Mouse (Mus musculus) neural tube, embryonic 13.5 days (tissue): Measurements from ENCODE around the gene Umod. TPM values are rescaled to one million over a fixed set of nuclear protein-coding genes. Genes with fewer than 3 reads are reported as not detected.

Experiments
- ATAC-seq: fragments of 200-750 bp; cut with Nextera tagmentation; 2 replicates; pipeline ENCODE4 v1.8.0; 2017; ENCODE audit warnings: low read depth, mild to moderate bottlenecking, moderate TSS enrichment, moderate library complexity
- H3K27ac ChIP-seq: fragments of 300-500 bp; sonication (generic); replicated peaks from 2 replicates; pipeline ENCODE4 v1.5.1; 2015; ENCODE audit warnings: moderate library complexity, mild to moderate bottlenecking, inconsistent platforms
- H3K27me3 ChIP-seq: fragments of 300-500 bp; sonication (generic); 2 replicates; pipeline ENCODE4 v1.6.1; 2015; ENCODE audit warnings: mild to moderate bottlenecking, inconsistent platforms
- H3K36me3 ChIP-seq: fragments of 300-500 bp; sonication (generic); 2 replicates; pipeline ENCODE4 v1.6.1; 2015; ENCODE audit warnings: mild to moderate bottlenecking, inconsistent platforms
- H3K4me1 ChIP-seq: fragments of 300-500 bp; sonication (generic); replicated peaks from 2 replicates; pipeline ENCODE4 v1.6.1; 2015; ENCODE audit warnings: inconsistent platforms
- H3K4me2 ChIP-seq: fragments of 300-500 bp; sonication (generic); 2 replicates; pipeline ENCODE4 v1.6.1; 2015; ENCODE audit warnings: inconsistent platforms, mild to moderate bottlenecking, moderate library complexity
- H3K4me3 ChIP-seq: fragments of 300-500 bp; sonication (generic); 2 replicates; pipeline ENCODE4 v1.5.1; 2015; ENCODE audit warnings: mild to moderate bottlenecking, inconsistent platforms
- H3K9ac ChIP-seq: fragments of 300-500 bp; sonication (generic); 2 replicates; pipeline ENCODE4 v1.6.1; 2015; ENCODE audit warnings: moderate library complexity, mild to moderate bottlenecking, inconsistent platforms
- H3K9me3 ChIP-seq: fragments of 300-500 bp; sonication (generic); 2 replicates; pipeline ENCODE4 v1.6.1; 2016; ENCODE audit warnings: inconsistent platforms
- WGBS: fragments of 180-500 bp; shearing (Covaris S2); methylation state at CpG from one replicate; pipeline ENCODE4 v1.1.7; 2015; 5-methylcytosine and 5-hydroxymethylcytosine counted together
- polyA plus RNA-seq: library from polyadenylated mRNA; unstranded; fragments of >200 nt; fragmentation: Nextera tagmentation; extraction: Ambion mirVana; gene quantifications from 2 replicates; pipeline ENCODE4 v1.2.1, GENCODE M21; 2015

Umod gene
- polyA plus RNA-seq, 1 experiment from 2014 or later = not detected

- H3K36me3 ChIP-seq = no peaks in the 10 kb centered on the region
- no peaks in the 10 kb centered on the region for H3K9me3 ChIP-seq
- no peaks in the 10 kb centered on the region for H3K4me1 ChIP-seq
- no peak overlapping the region for H3K9ac ChIP-seq
- no peak; the same call in 1 of the 2 replicates for ATAC-seq
- H3K27ac ChIP-seq = no peak overlapping the region
- no peak overlapping the region for H3K4me2 ChIP-seq
- no peak overlapping the region for H3K4me3 ChIP-seq
- H3K27me3 ChIP-seq = no peaks in the 10 kb centered on the region
- 68% methylated on average over 10 of the region's 10 CpGs for WGBS
Observed at GRCm38 (mm10) chr7:119515492-119516271, 36.6 kb upstream of the Umod start.

DNA sequence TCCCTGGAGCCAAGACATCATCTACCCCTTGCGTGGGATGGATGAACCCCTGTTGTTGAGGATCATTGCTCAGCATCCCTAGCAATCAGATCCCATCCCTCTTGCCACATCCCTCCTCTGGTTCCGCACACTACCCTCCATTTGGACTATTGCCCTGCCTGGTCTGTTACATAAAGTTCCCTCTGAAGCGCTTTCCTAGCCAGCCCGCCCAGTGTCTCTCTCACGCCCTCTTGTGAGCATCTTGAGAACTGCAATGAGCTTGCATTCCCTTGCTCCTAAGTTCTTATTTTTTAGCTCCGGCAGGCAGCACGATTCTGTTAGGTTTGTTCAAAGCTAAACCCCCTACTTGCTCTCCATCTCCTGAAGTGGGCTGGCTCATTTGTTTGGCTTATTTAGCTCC is 34.0 kb upstream of the Umod start:
- no peak for ATAC-seq
- no peak overlapping the region for H3K27ac ChIP-seq
- H3K4me3 ChIP-seq = no peak overlapping the region
- no peak overlapping the region for H3K4me2 ChIP-seq
- no peaks in the 10 kb centered on the region for H3K9me3 ChIP-seq
- no peaks in the 10 kb centered on the region for H3K27me3 ChIP-seq
- no peaks in the 10 kb centered on the region for H3K4me1 ChIP-seq
- 30% methylated on average over 7 of the region's 7 CpGs for WGBS
- no peak overlapping the region for H3K9ac ChIP-seq
- no peaks in the 10 kb centered on the region for H3K36me3 ChIP-seq

DNA sequence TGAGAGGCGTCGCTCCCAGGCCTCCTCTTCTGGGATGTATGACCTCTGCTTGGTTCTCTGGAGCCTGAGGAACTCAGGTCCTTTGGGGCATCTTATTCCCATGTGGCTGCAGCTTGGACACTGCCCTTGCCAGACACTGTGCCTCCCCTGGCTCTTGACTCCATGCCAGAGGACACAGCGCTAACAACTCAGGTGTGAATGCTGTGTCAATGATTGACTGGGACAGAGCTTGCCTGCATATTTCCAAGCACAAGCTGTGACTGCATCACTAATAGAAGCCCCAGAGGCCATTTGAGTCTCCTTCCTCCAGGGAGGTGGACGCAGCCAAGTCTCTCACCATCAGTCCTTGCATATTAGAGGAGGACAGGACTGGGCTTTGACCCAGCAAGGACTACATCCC is 32.1 kb upstream of the Umod start:
- no peak for ATAC-seq

GRCm38 (mm10) chr7:119490041-119490780 is 11.1 kb upstream of the Umod start:
- no peaks in the 10 kb centered on the region for H3K4me1 ChIP-seq
- H3K27me3 ChIP-seq = no peaks in the 10 kb centered on the region
- no peaks in the 10 kb centered on the region for H3K36me3 ChIP-seq
- no peak for ATAC-seq
- H3K4me2 ChIP-seq = no peak overlapping the region
- H3K4me3 ChIP-seq = no peak overlapping the region
- H3K27ac ChIP-seq = no peak overlapping the region
- no peak overlapping the region for H3K9ac ChIP-seq
- no peaks in the 10 kb centered on the region for H3K9me3 ChIP-seq
- 92% methylated on average over 4 of the region's 4 CpGs for WGBS

More for the DNA sequence above, 32.1 kb upstream of the Umod start:
- Histone ChIP-seq H3K4me2 (no peak overlapping the region), H3K36me3 (no peaks in the 10 kb centered on the region), H3K9me3 (no peaks in the 10 kb centered on the region), H3K9ac (no peak overlapping the region), H3K27ac (no peak overlapping the region), H3K27me3 (no peaks in the 10 kb centered on the region), H3K4me1 (no peaks in the 10 kb centered on the region), H3K4me3 (no peak overlapping the region)
- 92% methylated on average over 4 of the region's 4 CpGs for WGBS

GRCm38 (mm10) chr7:119486683-119487082 is 7.6 kb upstream of the Umod start:
- ATAC-seq = no peak
- H3K4me2 ChIP-seq = no peak overlapping the region
- H3K4me1 ChIP-seq = no peaks in the 10 kb centered on the region
- WGBS = 89% methylated on average over 5 of the region's 5 CpGs
- no peaks in the 10 kb centered on the region for H3K27me3 ChIP-seq
- no peak overlapping the region for H3K4me3 ChIP-seq
- H3K27ac ChIP-seq = no peak overlapping the region
- no peaks in the 10 kb centered on the region for H3K9me3 ChIP-seq
- no peaks in the 10 kb centered on the region for H3K36me3 ChIP-seq
- no peak overlapping the region for H3K9ac ChIP-seq

- H3K36me3 ChIP-seq = no peaks in the 10 kb centered on the region
Observed at GRCm38 (mm10) chr7:119484154-119484553, 5.1 kb upstream of the Umod start.

DNA sequence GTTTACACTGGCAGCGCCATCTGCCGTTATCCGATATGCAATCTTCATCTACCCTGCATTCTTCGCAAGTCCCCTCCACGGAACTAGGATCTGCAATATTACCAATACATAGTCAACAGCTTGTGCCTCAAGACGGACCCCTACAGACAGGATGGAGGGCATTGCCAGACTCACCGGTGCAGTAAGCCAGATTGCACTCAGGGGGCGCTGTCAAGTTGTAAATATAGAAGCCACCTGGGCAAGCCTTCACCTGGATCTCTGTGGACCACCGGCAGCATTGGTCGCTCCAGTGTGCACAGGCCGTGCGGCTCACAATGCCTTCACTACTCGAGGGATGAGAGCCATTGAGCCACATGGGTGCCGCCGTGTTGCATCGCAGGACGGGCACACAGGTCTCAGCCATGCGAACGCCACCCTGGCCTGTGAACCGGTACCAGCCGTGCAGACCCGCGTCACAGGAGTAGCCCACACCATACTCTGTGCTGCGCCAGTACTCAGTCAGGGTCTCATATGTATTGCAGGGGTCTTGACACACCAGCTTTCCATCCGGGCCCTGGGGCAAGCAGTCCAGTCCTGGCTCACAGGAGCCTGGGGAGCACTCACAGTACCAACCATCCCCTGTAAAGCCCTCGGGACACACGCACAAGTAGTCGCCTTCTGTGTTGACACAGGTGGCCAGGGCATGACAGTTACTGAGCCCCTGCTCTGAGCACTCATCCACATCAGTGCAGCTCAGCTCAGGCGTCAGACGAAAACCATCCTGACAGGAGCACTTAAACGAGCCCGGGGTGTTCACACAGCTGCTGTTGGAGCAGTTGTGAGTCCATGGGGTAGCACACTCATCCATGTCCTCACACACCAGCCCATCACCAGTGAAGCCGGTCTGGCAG is 2.3 kb downstream of the Umod start:
- WGBS = 78% methylated on average over 33 of the region's 33 CpGs
- no peaks in the 10 kb centered on the region for H3K4me1 ChIP-seq
- H3K9me3 ChIP-seq = no peaks in the 10 kb centered on the region
- no peak overlapping the region for H3K4me3 ChIP-seq
- no peak for ATAC-seq
- no peak overlapping the region for H3K4me2 ChIP-seq
- H3K27ac ChIP-seq = no peak overlapping the region
- no peaks in the 10 kb centered on the region for H3K27me3 ChIP-seq
- no peaks in the 10 kb centered on the region for H3K36me3 ChIP-seq
- no peak overlapping the region for H3K9ac ChIP-seq

More at GRCm38 (mm10) chr7:119484154-119484553, 5.1 kb upstream of the Umod start:
- no peaks in the 10 kb centered on the region for H3K9me3 ChIP-seq
- no peak overlapping the region for H3K4me2 ChIP-seq
- no peaks in the 10 kb centered on the region for H3K4me1 ChIP-seq
- no peak for ATAC-seq
- no peak overlapping the region for H3K9ac ChIP-seq
- H3K27me3 ChIP-seq = no peaks in the 10 kb centered on the region
- H3K27ac ChIP-seq = no peak overlapping the region
- no peak overlapping the region for H3K4me3 ChIP-seq
- WGBS = 86% methylated on average over 4 of the region's 4 CpGs

DNA sequence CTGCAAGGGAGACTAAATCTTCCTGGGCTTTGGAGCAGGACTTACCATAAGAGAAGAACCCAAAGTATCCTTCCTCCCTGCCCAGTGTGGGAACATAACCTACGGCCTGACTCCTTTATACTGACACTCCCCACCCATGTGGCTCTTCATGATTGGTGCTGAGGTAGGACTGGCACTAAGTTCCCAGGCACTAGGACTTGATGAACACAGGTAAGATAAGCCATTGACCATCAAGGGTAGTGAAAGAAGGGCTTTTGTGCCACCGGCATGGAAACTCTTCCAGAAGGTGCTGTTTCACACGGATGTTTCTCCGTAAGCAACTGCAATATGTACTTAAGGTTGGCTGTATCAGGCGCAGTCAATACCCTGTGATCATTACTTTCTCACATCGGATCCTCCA is 19.9 kb downstream of the Umod start, which contains the start of gene Gp2:
Gene Gp2, minus strand, starts transcription at position 101 of the 400 bp plus-strand sequence.
- ATAC-seq = no peak
- H3K27ac ChIP-seq = no peak within 1 kb of the TSS
- no peak within 1 kb of the TSS for H3K4me2 ChIP-seq
- H3K9ac ChIP-seq = no peak within 1 kb of the TSS
- H3K4me1 ChIP-seq = no peaks in the 10 kb centered on the region
- H3K4me3 ChIP-seq = no peak within 1 kb of the TSS
- H3K27me3 ChIP-seq = no peaks in the 10 kb centered on the region
- 95% methylated on average over 6 of the region's 6 CpGs for WGBS
- H3K9me3 ChIP-seq = no peaks in the 10 kb centered on the region
- H3K36me3 ChIP-seq = no peaks in the 10 kb centered on the region

DNA sequence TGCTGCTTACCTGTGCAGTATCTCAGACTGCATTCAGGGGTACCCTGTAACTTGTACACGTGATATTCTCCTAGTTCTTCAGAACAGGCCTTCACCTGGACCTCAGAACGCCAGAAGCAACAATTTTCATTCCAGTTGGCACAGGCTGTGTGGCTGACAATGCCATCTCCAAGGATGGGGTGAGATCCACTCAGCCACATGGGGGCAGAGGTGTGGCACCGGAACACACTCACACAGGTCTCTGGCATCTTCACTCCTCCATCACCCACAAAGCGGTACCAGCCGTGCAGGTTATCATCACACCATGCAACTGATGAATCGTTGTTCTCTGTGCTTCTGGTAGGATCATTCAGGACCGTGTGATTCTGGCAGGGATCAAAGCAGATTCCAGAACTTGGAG is 24.9 kb downstream of the Umod start:
- 77% methylated on average over 7 of the region's 7 CpGs for WGBS
- Histone ChIP-seq H3K9ac (no peak overlapping the region), H3K27ac (no peak overlapping the region)

DNA sequence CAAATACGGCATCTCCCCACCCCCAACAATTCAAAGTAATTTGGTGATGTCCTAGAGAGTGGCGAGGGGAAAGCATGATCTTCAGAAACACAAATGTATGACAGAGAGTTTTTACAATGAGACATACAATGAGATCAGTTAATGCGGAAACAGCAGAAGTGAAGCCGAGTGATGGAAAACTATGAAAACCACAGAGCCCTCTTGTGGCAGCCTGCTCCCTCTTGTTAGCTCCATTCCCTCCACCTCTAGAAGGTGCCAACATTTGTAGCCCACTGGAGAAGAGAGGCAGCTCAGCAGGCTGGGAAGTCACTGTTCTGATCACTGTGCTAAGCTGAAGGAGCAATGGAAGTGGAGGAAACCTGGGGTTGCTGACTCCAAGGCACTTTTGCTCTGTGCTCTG is 35.2 kb downstream of the Umod start:
- Histone ChIP-seq H3K4me3 (no peak overlapping the region), H3K4me2 (no peak overlapping the region), H3K36me3 (no peaks in the 10 kb centered on the region), H3K4me1 (no peaks in the 10 kb centered on the region), H3K9me3 (no peaks in the 10 kb centered on the region), H3K27ac (no peak overlapping the region), H3K9ac (no peak overlapping the region), H3K27me3 (no peaks in the 10 kb centered on the region)
- WGBS = 68% methylated on average over 4 of the region's 4 CpGs
- ATAC-seq = no peak

More for the DNA sequence above, 24.9 kb downstream of the Umod start:
- Histone ChIP-seq H3K4me1 (no peaks in the 10 kb centered on the region), H3K9me3 (no peaks in the 10 kb centered on the region), H3K4me3 (no peak overlapping the region), H3K4me2 (no peak overlapping the region), H3K36me3 (no peaks in the 10 kb centered on the region), H3K27me3 (no peaks in the 10 kb centered on the region)
- no peak for ATAC-seq

GRCm38 (mm10) chr7:119441938-119442337 is 37.1 kb downstream of the Umod start:
- Histone ChIP-seq H3K4me2 (no peak overlapping the region), H3K27ac (no peak overlapping the region), H3K36me3 (no peaks in the 10 kb centered on the region), H3K4me3 (no peak overlapping the region), H3K9ac (no peak overlapping the region), H3K4me1 (no peaks in the 10 kb centered on the region), H3K9me3 (no peaks in the 10 kb centered on the region), H3K27me3 (no peaks in the 10 kb centered on the region)
- WGBS = 81% methylated on average over 1 of the region's 1 CpGs
- ATAC-seq = no peak

GRCm38 (mm10) chr7:119427180-119427616 is 51.9 kb downstream of the Umod start:
- no peak overlapping the region for H3K4me2 ChIP-seq
- H3K27ac ChIP-seq = no peak overlapping the region
- H3K27me3 ChIP-seq = no peaks in the 10 kb centered on the region
- no peak overlapping the region for H3K9ac ChIP-seq
- H3K36me3 ChIP-seq = no peaks in the 10 kb centered on the region
- ATAC-seq = peak; percentile 86
- 15% methylated on average over 6 of the region's 6 CpGs for WGBS
- H3K4me3 ChIP-seq = no peak overlapping the region
- no peaks in the 10 kb centered on the region for H3K4me1 ChIP-seq
- no peaks in the 10 kb centered on the region for H3K9me3 ChIP-seq
